Mouse (Mus musculus) T-cell, adult 2 months (primary cell): ENCODE data around the gene Tnfrsf23.
"Not testable (repeated sequence)": the region's sequence is repeated elsewhere in the genome, so short reads cannot be mapped to it uniquely, and the experiment has no call there.

Experiments used
- DNase-seq: peaks from one replicate; pipeline ENCODE4 v3.0.0; 2022; ENCODE audit warnings: low spot score

Tnfrsf23 gene

DNA sequence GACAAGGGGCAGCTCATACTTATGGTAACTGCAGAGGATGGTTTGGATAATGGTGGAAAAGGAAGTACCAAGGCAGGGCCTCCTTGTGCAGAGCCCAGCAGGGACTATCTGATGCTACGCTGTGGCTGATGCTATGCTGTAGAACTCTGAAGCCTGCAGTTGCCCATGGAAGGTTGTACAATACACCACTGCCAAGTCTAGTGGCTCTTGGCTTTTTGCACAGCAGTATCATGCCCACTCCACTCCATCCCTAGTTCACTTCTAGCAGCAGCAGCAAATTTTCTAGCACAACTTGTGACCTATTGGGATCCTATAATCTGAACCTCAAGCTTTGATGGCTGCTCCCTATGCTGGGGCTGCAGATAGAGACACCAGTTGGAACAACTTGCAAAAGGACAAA lies 4.1 kb downstream of the Tnfrsf23 start:
- no peak for DNase-seq

DNA sequence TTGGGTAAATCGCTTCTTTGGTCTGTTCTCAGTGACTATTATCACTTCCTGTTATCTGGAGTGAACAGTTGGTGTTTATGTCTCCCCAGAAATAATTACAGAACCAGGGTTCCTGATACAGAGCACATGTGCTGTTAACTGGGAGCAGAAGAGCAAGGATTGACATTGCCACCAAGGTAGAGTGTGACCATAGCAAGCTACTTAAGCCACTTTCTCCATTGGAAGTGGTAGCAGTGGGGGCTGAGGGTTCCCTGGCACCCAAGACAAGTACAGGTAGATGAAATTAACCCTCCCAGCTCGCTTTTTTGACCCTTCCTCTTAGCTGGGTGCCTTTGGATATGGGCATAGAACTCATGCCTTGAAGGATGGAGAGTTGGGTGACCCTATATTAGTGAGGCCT lies 4.8 kb downstream of the Tnfrsf23 start:
- DNase-seq: not testable (repeated sequence)

DNA sequence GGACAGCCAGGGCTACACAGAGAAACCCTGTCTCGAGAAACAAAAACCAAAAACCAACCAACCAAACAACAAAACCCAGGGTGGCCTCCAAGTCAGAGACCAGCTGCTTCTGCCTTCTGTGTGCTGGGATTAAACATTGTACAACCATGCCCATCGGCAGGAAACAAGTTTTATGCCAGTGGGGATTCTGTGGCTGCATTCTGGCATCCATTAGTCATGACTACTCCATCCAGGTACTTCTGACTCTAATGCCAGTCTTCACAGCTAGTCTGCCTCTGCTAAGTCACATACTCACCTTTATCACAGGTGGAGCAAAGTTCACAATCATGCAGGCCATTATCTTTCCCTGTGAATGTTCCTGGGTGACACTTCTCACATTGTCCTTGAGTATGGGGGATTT lies 6.0 kb downstream of the Tnfrsf23 start:
- DNase-seq: not testable (repeated sequence)

DNA sequence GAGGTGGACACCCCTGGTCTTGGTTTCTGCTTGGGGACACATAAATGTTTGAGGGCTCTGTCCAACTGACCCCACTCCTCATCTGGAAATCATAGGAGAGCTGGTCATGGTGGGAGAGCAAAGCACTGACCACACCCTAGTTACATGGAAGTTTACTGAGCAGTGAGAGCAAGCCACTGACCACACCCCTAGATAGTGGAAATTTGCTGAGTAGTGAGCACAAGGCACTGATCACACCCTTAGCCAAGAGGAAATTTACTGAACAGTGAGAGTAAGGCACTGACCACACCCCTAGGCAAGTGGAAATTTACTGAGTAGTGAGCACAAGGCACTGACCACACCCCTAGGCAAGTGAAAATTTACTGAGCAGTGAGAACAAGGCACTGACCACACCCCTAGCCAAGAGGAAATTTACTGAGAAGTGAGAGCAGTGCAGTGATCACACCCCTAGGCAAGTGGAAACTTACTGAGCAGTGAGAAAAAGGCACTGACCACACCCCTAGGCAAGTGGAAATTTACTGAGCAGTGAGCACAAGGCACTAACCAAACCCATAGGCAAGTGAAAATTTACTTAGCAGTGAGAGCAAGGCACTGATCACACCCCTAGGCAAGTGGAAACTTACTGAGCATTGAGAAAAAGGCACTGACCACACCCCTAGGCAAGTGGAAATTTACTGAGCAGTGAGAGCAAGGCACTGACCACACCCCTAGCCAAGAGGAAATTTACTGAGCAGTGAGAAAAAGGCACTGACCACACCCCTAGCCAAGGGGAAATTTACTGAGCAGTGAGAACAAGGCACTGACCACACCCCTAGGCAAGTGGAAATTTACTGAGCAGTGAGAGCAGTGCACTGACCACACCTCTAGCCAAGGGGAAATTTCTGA lies 19.0 kb downstream of the Tnfrsf23 start:
- no peak for DNase-seq

DNA sequence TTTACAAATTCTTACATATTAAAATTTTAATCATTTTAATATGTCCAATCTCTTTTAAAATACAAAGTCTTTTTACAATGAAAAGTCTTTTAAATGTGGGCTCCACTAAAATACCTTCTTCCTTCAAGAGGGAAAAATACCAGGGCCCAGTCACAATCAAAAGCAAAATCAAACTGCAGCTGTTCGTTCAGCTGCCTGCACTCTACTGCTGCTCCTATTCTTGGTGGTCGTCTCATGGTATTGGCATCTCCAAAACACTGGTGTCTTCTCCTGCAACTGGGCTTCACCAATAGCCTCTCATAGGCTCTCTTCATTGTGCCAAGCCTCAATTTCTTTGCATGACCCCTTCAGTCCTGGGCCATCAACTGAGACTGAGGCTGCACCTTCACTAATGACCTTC lies 22.2 kb downstream of the Tnfrsf23 start:
- DNase-seq: no peak

DNA sequence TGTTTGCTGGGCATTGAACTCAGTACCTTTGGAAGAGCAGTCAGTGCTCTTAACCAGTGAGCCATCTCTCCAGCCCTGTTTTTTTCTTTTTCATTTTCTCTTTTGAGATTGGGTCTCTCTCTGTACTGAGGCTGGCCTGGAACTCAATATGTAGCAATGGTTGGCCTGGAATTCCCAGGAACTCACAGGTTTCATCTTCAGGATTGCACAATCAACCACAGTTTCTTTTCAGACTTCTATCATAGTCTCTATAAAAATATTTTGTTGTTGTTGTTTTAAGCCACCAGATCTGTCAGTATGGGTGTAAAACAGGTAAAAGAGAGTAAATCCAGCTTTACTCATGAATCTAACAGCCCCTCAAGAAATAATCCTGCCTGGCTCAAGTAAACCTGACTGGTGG lies 24.9 kb downstream of the Tnfrsf23 start:
- DNase-seq: no peak

DNA sequence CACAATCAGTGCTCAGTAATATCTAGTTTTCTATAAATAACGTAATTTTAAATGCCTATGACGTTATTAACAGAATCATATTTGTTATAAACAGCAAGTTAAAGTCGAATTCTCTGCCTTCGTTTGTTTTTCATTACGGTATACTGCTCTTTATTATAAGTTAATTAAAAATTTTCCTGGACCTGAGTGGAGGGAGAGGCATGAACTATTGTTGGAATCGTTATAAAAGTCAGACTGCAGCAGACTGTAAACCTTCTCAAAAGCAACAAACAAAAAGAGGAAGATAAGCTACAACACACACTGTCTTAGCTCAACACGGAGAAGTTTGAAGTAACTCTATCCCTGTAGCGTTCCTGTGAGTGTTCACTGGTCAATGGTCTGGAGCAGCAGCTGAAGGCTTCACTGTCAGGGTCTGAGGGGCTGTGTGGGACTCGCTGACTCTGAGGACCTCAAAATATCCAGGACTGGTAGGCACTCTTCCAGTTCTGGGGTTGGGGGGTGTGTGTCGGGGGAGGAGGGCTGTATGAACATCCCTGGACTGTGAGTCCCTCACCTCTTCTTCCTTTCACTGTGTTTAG lies 35.8 kb downstream of the Tnfrsf23 start:
- not testable (repeated sequence) for DNase-seq

DNA sequence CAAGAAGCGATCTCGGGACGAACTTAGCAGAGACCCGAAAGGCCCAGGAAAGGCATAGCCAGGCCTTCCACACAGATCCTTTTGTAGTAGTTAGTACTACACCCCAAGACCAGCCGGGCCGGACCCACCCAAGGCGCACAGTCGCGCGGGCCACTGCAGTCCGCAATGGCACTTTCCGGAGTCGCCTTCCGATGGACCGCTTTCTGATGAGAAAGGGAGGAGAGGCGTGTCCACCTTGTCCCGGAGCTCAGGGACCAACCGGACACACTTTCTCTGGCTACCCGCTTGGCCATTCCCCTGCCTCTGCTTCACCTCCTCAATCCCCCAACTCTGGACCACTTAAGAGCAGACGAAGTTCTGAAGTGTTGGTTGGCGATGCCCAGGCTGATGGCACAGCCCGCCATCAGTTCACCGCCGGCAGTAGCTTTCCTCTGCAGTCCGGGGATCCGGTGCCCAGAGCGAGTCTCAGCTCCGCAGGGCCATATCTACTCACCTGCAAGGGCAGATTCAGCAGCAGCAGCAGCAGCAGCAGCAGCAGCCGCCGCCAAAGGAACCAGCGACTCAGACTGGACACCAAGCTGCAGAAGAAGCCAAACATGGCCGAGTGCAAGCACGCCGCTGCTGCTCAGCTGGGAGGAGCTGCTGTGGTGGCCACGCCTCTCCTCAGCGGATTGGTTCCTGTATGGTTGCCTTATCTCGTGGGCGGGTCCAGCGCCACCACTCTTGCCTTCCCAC lies 36.5 kb downstream of the Tnfrsf23 start, which contains the start of gene Tnfrsf22:
Gene Tnfrsf22 (minus strand): TSS at position 628 of the 735 bp plus-strand sequence.
- peak; percentile 90 for DNase-seq

DNA sequence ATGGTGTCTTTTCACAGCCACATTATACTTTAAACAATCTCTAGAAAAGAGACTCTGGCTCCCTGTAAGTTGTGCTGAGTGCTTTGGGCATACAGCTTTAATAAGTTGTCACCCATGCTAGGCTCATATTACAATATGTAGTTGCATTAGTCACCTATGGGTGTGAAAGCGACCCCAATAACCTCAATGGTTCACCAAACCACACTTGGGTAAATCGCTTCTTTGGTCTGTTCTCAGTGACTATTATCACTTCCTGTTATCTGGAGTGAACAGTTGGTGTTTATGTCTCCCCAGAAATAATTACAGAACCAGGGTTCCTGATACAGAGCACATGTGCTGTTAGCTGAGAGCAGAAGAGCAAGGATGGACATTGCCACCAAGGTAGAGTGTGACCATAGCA lies 41.7 kb downstream of the Tnfrsf23 start:
- not testable (repeated sequence) for DNase-seq

DNA sequence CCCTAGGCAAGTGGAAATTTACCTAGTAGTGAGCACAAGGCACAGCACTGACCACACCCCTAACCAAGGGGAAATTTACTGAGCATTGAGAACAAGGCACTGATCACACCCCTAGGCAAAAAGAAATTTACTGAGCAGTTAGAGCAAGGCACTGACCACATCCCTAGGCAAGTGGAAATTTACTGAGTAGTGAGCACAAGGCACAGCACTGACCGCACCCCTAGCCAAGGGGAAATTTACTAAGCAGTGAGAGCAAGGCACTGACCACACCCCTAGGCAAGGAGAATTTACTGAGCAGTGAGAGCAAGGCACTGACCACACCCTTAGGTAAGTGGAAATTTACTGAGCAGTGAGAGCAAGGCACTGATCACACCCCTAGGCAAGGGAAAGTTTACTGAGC lies 49.0 kb downstream of the Tnfrsf23 start:
- no peak for DNase-seq

DNA sequence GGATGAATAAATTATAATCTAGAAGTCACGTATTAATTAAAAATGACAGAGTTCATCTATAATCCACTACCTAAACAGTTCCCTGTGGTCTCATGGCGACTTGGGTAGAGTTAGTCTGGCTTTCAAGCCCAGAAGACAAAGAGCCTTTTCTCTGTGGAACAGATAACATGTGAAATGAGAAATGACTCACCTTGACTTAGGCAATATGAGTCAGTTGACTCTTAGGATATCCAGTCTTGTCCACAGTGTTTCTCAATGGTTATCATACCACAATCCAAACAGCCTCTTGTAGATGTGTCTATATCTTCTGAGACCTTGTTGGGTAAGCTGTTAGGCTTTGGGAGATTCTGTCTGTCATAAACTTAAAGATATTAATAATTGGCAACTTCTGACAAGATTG lies 54.2 kb downstream of the Tnfrsf23 start:
- DNase-seq: no peak

DNA sequence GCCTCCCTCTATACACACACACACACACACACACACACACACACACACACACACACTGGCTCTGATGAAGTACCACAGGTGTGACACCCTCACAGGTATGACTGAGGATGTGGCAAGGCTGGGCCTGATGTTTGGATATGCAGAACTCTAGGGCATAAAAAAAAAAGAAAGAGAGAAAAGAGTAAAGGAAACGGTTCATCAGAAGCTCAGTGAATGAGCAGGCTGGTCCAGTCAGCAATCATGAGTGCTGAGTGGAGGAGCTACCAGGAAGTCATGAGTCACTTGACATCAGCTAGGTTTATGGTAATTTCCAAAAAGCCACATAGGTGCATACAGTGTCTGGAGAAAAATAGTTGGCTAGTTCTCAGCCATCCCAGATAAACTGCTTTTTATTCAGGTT lies 56.2 kb downstream of the Tnfrsf23 start:
- peak; percentile 62 for DNase-seq

DNA sequence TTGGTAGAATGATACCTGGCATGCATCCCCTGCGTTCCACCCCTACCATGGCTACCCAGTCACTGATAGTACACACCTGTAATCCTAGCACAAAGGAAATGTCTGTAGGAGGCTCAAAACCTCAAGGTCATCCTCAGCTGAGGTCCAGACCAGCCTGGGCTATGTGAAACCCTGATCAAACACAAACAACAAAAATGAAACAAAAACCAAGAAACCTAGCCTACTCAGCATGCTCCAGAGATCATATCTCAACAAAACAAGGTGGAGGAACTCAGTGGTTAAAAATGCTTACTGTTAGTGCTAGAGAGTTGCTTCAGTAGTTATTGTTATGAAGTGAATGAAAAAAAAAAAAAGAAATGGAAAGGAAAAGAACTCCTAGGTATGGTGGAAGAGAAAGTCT lies 57.1 kb downstream of the Tnfrsf23 start, which contains the start of gene Tnfrsf26:
Gene Tnfrsf26 (minus strand): TSS at position 183 of the 400 bp plus-strand sequence.
- peak; percentile 30 for DNase-seq

DNA sequence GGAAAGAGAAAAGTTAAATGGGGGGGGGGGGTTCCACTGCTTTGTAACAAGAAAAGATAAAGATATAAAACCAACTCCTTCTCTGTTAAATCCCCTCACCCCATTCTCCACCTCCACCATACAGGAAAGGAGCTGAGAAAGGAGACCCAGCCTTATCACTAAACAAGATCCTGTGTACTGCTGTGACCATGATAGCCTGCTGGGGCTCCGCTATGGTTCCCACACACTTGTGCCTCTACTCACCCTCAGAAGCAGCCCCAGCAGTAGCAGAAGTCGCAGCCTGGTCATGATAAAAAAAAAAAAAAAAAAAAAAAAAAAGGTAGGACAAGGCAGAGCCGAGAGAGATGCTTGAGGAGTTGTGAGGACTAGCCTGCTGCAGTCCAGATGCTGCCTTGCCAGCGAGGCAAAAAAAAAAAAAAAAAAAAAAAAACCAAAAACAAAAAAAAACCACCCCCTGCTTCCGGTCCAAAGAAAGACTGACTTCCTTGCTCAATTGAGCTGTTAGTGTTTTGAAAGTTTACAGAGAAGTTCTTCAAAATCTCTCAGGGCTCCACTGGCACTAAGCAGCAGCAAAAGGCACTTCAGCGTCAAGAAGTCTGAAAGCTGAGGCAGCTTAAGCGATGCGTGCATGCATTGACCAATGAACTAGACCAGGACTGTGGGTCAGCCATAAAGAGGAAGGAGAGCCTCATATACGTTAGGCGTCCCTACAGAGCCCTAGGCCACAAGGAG lies 58.0 kb downstream of the Tnfrsf23 start:
- DNase-seq: peak; percentile 26

DNA sequence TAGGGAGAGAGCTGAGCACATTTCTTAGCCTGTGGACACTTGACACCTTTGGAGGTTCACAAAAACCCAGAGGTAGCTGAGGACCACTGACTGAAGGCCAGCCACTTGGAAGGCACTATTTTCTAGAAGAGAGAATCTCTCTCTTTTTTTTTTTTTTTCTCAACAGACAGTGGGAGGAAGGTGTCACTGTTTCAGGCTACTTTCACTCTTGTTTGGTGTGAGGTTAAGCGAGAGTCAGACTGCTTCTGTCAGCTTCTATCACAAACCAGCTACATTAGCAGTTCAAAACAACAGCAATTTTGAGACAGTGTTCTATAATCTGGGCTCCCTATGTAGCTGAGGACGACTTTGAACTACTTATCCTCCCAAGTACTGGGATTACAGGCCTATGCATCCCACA lies 59.5 kb downstream of the Tnfrsf23 start:
- DNase-seq: peak; percentile 35

DNA sequence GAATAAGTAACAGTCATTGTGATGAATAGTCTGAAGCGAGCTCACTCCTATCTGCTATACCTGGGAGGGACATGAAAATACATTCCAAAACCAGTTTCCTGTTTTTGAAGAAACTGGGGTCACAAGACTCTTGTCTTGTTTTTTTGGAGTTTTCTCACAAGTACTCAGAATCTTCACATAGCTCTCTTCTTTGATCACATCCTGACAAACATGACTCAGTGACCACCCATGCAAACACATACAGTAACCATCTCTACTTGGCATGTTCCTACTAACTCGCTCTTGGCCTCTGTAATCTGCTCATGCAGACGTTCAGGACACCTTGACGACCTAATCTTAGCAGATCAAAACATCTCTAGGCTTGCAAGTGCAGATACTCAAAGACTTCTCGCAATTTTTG lies 60.5 kb downstream of the Tnfrsf23 start:
- peak; percentile 79 for DNase-seq

DNA sequence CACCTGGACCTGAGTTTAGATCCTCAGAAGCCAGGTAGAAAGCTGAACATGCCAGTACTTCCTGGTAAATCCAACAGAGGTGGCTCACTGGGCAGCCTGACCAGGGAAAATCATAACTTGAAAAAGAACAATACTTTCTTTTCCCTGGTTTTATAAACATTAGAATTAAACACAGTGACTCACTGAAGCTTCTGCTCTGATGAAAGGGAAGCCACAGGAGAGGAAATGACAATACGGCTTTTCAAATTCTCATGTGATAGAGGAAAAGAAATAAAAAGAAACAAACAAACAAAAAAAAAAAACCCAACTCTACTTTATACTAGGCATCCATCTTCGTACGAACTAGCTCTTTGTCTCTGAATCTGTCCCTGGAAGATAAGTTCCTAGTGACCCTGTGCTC lies 61.1 kb downstream of the Tnfrsf23 start:
- peak; percentile 45 for DNase-seq

DNA sequence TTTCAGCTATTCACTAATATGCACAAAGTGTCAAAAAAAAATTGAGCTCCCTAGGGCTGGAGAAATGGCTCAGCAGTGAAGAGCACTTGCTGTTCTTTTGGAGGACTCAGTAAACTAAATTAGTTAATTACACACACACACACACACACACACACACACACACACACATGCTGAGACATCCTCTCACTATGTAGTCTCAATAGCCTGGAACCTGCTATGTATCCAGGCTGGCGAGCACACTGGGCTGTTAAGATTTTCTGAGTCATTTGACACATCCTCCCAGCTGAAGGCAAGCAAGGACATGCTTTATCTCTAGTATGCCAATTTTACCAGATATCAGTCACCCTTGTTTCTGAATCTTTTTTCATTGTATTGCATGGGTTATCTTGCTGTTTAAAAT lies 64.7 kb downstream of the Tnfrsf23 start:
- DNase-seq: no peak
